Mouse (Mus musculus) Patski (cell line): Measurements from ENCODE around the gene E130114P18Rik. TPM values are rescaled to one million over a fixed set of nuclear protein-coding genes. Genes with fewer than 3 reads are reported as not detected.

Source experiments
- ATAC-seq: fragments of 100-300 bp; one replicate; pipeline ENCODE4 v1.8.0; 2021
- CTCF ChIA-PET: fragments of 350-600 bp; sonication (Branson Sonifier 250); formaldehyde crosslinking; loops from one replicate; lab custom pipeline; 2022; ENCODE audit warnings: inconsistent platforms; lab: Charles Lee
- POLR2A ChIA-PET: fragments of 350-600 bp; sonication (Branson Sonifier 250); formaldehyde crosslinking; loops from one replicate; lab custom pipeline; 2022; ENCODE audit warnings: antibody characterized with exemption, inconsistent platforms; lab: Charles Lee
- DNase-seq: peaks from one replicate; pipeline ENCODE4 v3.0.0-alpha.2; 2011; ENCODE audit warnings: low read depth, low spot score
- H3K27me3 ChIP-seq: fragments of 371-371 bp; one replicate; pipeline ENCODE4 v1.5.1; 2021
- CTCF ChIP-seq: fragments of 100-300 bp; IDR thresholded peaks from one replicate; pipeline ENCODE4 v1.5.1; 2021
- in situ Hi-C: fragments of 300-500 bp; cut with MboI; formaldehyde crosslinking; loops from 3 replicates; pipeline ENCODE4 v1.11.1; 2018; ENCODE audit warnings: low pct_unique_long_range_greater_than_20kb, mixed read lengths
- polyA plus RNA-seq: library from polyadenylated mRNA; unstranded; gene quantifications from one replicate; pipeline ENCODE4 v1.2.3, GENCODE M21; 2021

Gene E130114P18Rik
- polyA plus RNA-seq, 1 experiment from 2014 or later = 0.09 TPM

GRCm38 (mm10) chr4:97686020-97686419 is 91.9 kb downstream of the E130114P18Rik start:
- H3K27me3 ChIP-seq = no peaks in the 10 kb centered on the region
- TF ChIP-seq CTCF = no peak
- no peak for DNase-seq
- in situ Hi-C loops = no loop called here
- no peak for ATAC-seq
- CTCF ChIA-PET = interaction anchor here (2.8 kb wide), 1 partner anchor 9 kb away, joined by 7 read pairs; no protein-coding TSS in a partner anchor
- POLR2A ChIA-PET = no interaction called here

- in situ Hi-C loops = no loop called here
- no peak for ATAC-seq
- CTCF ChIA-PET = interaction anchor here (0.6 to 1.9 kb wide), 3 partner anchors 11 to 495 kb away, joined by 3 to 7 read pairs (median 3); no protein-coding TSS in a partner anchor
These were observed 101.3 kb downstream of the E130114P18Rik start for GRCm38 (mm10) chr4:97676579-97676937.

GRCm38 (mm10) chr4:97675741-97676578 is 101.9 kb downstream of the E130114P18Rik start:
- no peaks in the 10 kb centered on the region for H3K27me3 ChIP-seq
- DNase-seq (no peak), ATAC-seq (no peak)
- CTCF ChIA-PET = interaction anchor here (0.6 to 1.0 kb wide), 2 partner anchors 69 to 495 kb away, joined by 3 read pairs; no protein-coding TSS in a partner anchor
- TF ChIP-seq CTCF = no peak
- POLR2A ChIA-PET = no interaction called here
- in situ Hi-C loops = no loop called here

More at GRCm38 (mm10) chr4:97676579-97676937, 101.3 kb downstream of the E130114P18Rik start:
- no peak for TF ChIP-seq CTCF
- POLR2A ChIA-PET = interaction anchor here (0.7 kb wide), 1 partner anchor 78 kb away, joined by 5 read pairs; no protein-coding TSS in a partner anchor
- DNase-seq = no peak
- no peaks in the 10 kb centered on the region for H3K27me3 ChIP-seq

- POLR2A ChIA-PET = no interaction called here
- in situ Hi-C loops = no loop called here
- DNase-seq (no peak), ATAC-seq (no peak)
- CTCF ChIA-PET = interaction anchor here (0.9 kb wide), 1 partner anchor 30 kb away, joined by 3 read pairs; no protein-coding TSS in a partner anchor
- H3K27me3 ChIP-seq = no peaks in the 10 kb centered on the region
- no peak for TF ChIP-seq CTCF
These were observed 103.9 kb downstream of the E130114P18Rik start for GRCm38 (mm10) chr4:97673854-97674510.

GRCm38 (mm10) chr4:97672501-97672900 is 105.4 kb downstream of the E130114P18Rik start:
- POLR2A ChIA-PET = interaction anchor here (0.6 kb wide), 1 partner anchor 239 kb away, joined by 3 read pairs; no protein-coding TSS in a partner anchor
- in situ Hi-C loops = no loop called here
- ATAC-seq (no peak), DNase-seq (no peak)
- no peak for TF ChIP-seq CTCF
- CTCF ChIA-PET = interaction anchor here (1.0 kb wide), 1 partner anchor 15 kb away, joined by 3 read pairs; no protein-coding TSS in a partner anchor
- no peaks in the 10 kb centered on the region for H3K27me3 ChIP-seq

GRCm38 (mm10) chr4:97671911-97672310 is 106.0 kb downstream of the E130114P18Rik start:
- in situ Hi-C loops = no loop called here
- DNase-seq (no peak), ATAC-seq (no peak)
- H3K27me3 ChIP-seq = no peaks in the 10 kb centered on the region
- no peak for TF ChIP-seq CTCF
- ChIA-PET POLR2A (interaction anchor here (0.6 kb wide), 1 partner anchor 238 kb away, joined by 3 read pairs; no protein-coding TSS in a partner anchor), CTCF (interaction anchor here (1.0 kb wide), 1 partner anchor 14 kb away, joined by 3 read pairs; no protein-coding TSS in a partner anchor)

- ChIA-PET POLR2A (no interaction called here), CTCF (no interaction called here)
- no peak for TF ChIP-seq CTCF
- DNase-seq (no peak), ATAC-seq (no peak)
- H3K27me3 ChIP-seq = no peaks in the 10 kb centered on the region
- in situ Hi-C loops = no loop called here
These were observed 107.5 kb downstream of the E130114P18Rik start for GRCm38 (mm10) chr4:97670418-97670817.

GRCm38 (mm10) chr4:97669808-97670207 is 108.1 kb downstream of the E130114P18Rik start:
- CTCF ChIA-PET = no interaction called here
- DNase-seq (no peak), ATAC-seq (no peak)
- POLR2A ChIA-PET = no interaction called here
- H3K27me3 ChIP-seq = no peaks in the 10 kb centered on the region
- no peak for TF ChIP-seq CTCF
- in situ Hi-C loops = no loop called here

GRCm38 (mm10) chr4:97665428-97665755 is 112.5 kb downstream of the E130114P18Rik start:
- ChIA-PET POLR2A (no interaction called here), CTCF (no interaction called here)

GRCm38 (mm10) chr4:97664738-97665427 is 113.0 kb downstream of the E130114P18Rik start:
- in situ Hi-C loops = no loop called here
- no peak for ATAC-seq
- no peak for TF ChIP-seq CTCF
- CTCF ChIA-PET = no interaction called here
- POLR2A ChIA-PET = no interaction called here
- DNase-seq = no peak
- no peaks in the 10 kb centered on the region for H3K27me3 ChIP-seq

More at GRCm38 (mm10) chr4:97665428-97665755, 112.5 kb downstream of the E130114P18Rik start:
- ATAC-seq = no peak
- no peak for TF ChIP-seq CTCF
- no peak for DNase-seq
- H3K27me3 ChIP-seq = no peaks in the 10 kb centered on the region
- in situ Hi-C loops = no loop called here
